Mouse (Mus musculus) stomach, embryonic 15.5 days (tissue): ENCODE data around the gene Gm17416. TPM values are rescaled to one million over a fixed set of nuclear protein-coding genes. Genes with fewer than 3 reads are reported as not detected.

Source experiments
- ATAC-seq: fragments of 200-750 bp; cut with Nextera tagmentation; 2 replicates; pipeline ENCODE4 v1.8.0; 2017; ENCODE audit warnings: low read depth, moderate number of reproducible peaks, moderate TSS enrichment; ENCODE audit not compliant: insufficient read depth, low FRiP score
- H3K27ac ChIP-seq: fragments of 300-500 bp; sonication (generic); 2 replicates; pipeline ENCODE4 v1.5.1; 2015; ENCODE audit warnings: mild to moderate bottlenecking, inconsistent platforms
- H3K27me3 ChIP-seq: fragments of 300-500 bp; sonication (generic); replicated peaks from 2 replicates; pipeline ENCODE4 v1.6.1; 2015; ENCODE audit warnings: inconsistent platforms
- H3K36me3 ChIP-seq: fragments of 300-500 bp; sonication (generic); 2 replicates; pipeline ENCODE4 v1.6.1; 2015; ENCODE audit warnings: inconsistent platforms
- H3K4me1 ChIP-seq: fragments of 300-500 bp; sonication (generic); 2 replicates; pipeline ENCODE4 v1.6.1; 2015; ENCODE audit warnings: inconsistent platforms
- H3K4me2 ChIP-seq: fragments of 300-500 bp; sonication (generic); 2 replicates; pipeline ENCODE4 v1.6.1; 2015; ENCODE audit warnings: mild to moderate bottlenecking, inconsistent platforms
- H3K4me3 ChIP-seq: fragments of 300-500 bp; sonication (generic); replicated peaks from 2 replicates; pipeline ENCODE4 v1.5.1; 2015; ENCODE audit warnings: inconsistent platforms
- H3K9ac ChIP-seq: fragments of 300-500 bp; sonication (generic); 2 replicates; pipeline ENCODE4 v1.6.1; 2015; ENCODE audit warnings: inconsistent platforms
- H3K9me3 ChIP-seq: fragments of 300-500 bp; sonication (generic); 2 replicates; pipeline ENCODE4 v1.6.1; 2016; ENCODE audit warnings: inconsistent platforms
- WGBS: fragments of 180-500 bp; shearing (Covaris S2); methylation state at CpG from one replicate; pipeline ENCODE4 v1.1.7; 2015; 5-methylcytosine and 5-hydroxymethylcytosine counted together
- polyA plus RNA-seq: library from polyadenylated mRNA; unstranded; fragments of >200 nt; fragmentation: Nextera tagmentation; extraction: Ambion mirVana; gene quantifications from 2 replicates; pipeline ENCODE4 v1.2.1, GENCODE M21; 2015

The Gm17416 gene
- polyA plus RNA-seq = not detected in 2 replicates

GRCm38 (mm10) chr2:152569038-152569437 is at the start of gene Gm17416:
Gene Gm17416, plus strand, starts transcription at chr2:152569338.
- Histone ChIP-seq H3K36me3 (no peaks in the 10 kb centered on the region), H3K9me3 (no peaks in the 10 kb centered on the region), H3K4me1 (no peaks in the 10 kb centered on the region), H3K27me3 (no peaks in the 10 kb centered on the region), H3K9ac (no peak within 1 kb of the TSS), H3K27ac (no peak within 1 kb of the TSS), H3K4me3 (no peak within 1 kb of the TSS), H3K4me2 (no peak within 1 kb of the TSS)
- ATAC-seq = no peak
- 88% methylated on average over 5 of the region's 5 CpGs for WGBS

- no peaks in the 10 kb centered on the region for H3K4me1 ChIP-seq
- H3K27me3 ChIP-seq = no peaks in the 10 kb centered on the region
- 51% methylated on average over 13 of the region's 13 CpGs for WGBS
- H3K9ac ChIP-seq = no peak within 1 kb of the TSS
- no peak within 1 kb of the TSS for H3K4me2 ChIP-seq
- no peak within 1 kb of the TSS for H3K4me3 ChIP-seq
- no peaks in the 10 kb centered on the region for H3K36me3 ChIP-seq
- no peak within 1 kb of the TSS for H3K27ac ChIP-seq
- H3K9me3 ChIP-seq = no peaks in the 10 kb centered on the region
- no peak for ATAC-seq
Measured at GRCm38 (mm10) chr2:152539944-152540710, 29.0 kb upstream of the Gm17416 start, which contains the start of gene Defb29. Gene Defb29, minus strand, starts transcription at chr2:152540098.

- ATAC-seq = no peak
- Histone ChIP-seq H3K4me1 (no peaks in the 10 kb centered on the region), H3K36me3 (no peaks in the 10 kb centered on the region), H3K9ac (no peak overlapping the region), H3K9me3 (no peaks in the 10 kb centered on the region), H3K4me3 (no peak overlapping the region), H3K27ac (no peak overlapping the region), H3K4me2 (no peak overlapping the region), H3K27me3 (no peaks in the 10 kb centered on the region)
- 76% methylated on average over 9 of the region's 9 CpGs for WGBS
Measured at GRCm38 (mm10) chr2:152541979-152542378, 27.2 kb upstream of the Gm17416 start.

GRCm38 (mm10) chr2:152542897-152543296 is 26.2 kb upstream of the Gm17416 start:
- Histone ChIP-seq H3K9me3 (no peaks in the 10 kb centered on the region), H3K4me2 (no peak overlapping the region), H3K27me3 (no peaks in the 10 kb centered on the region), H3K4me1 (no peaks in the 10 kb centered on the region), H3K4me3 (no peak overlapping the region), H3K9ac (no peak overlapping the region), H3K27ac (no peak overlapping the region), H3K36me3 (no peaks in the 10 kb centered on the region)
- 84% methylated on average over 2 of the region's 2 CpGs for WGBS
- ATAC-seq = no peak

DNA sequence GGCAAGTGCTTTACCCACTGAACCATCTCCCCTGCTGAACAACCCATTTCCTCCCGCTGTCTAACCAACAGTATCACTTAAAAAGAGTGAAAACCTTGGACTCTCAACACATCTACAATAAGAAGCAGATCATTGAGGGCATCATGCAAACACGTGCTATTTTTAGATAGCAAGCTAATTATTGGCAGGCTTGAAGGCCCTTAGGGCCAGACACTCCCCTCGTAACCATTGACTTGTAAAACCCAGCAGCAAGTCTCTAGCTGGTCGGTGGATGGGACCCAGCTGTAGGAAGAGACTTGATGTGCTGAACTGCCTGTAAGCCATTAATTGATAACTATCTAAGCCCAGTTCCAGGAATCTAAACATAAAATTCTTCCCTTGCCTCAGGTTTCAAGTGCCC is 25.7 kb upstream of the Gm17416 start:
- no peaks in the 10 kb centered on the region for H3K9me3 ChIP-seq
- WGBS = 64% methylated on average over 4 of the region's 4 CpGs
- H3K27ac ChIP-seq = no peak overlapping the region
- no peaks in the 10 kb centered on the region for H3K27me3 ChIP-seq
- no peak overlapping the region for H3K4me2 ChIP-seq
- H3K4me1 ChIP-seq = no peaks in the 10 kb centered on the region
- H3K36me3 ChIP-seq = no peaks in the 10 kb centered on the region
- no peak overlapping the region for H3K9ac ChIP-seq
- no peak overlapping the region for H3K4me3 ChIP-seq
- ATAC-seq = no peak

DNA sequence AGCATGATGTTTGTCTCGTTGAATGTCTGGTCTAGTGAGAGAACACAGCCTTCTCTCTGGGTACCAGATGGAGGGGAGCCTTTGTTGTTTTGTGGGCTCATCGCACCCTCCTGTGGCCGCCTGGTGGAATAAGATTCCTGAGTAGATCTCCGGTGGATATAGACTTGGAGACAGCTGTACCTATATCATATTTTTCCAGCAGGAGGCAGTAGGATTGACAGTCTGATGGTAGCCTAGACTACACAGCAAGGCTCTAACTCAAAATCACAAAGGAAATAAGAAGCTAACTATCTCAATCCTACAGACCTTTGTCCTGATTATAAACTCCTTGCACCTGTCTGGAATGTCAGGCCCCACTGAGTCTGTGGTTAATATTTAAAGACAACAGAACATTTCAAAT is 24.4 kb upstream of the Gm17416 start:
- H3K4me2 ChIP-seq = no peak overlapping the region
- no peaks in the 10 kb centered on the region for H3K36me3 ChIP-seq
- no peak for ATAC-seq
- no peaks in the 10 kb centered on the region for H3K4me1 ChIP-seq
- no peaks in the 10 kb centered on the region for H3K9me3 ChIP-seq
- no peaks in the 10 kb centered on the region for H3K27me3 ChIP-seq
- H3K27ac ChIP-seq = no peak overlapping the region
- no peak overlapping the region for H3K4me3 ChIP-seq
- 14% methylated on average over 4 of the region's 4 CpGs for WGBS
- no peak overlapping the region for H3K9ac ChIP-seq

DNA sequence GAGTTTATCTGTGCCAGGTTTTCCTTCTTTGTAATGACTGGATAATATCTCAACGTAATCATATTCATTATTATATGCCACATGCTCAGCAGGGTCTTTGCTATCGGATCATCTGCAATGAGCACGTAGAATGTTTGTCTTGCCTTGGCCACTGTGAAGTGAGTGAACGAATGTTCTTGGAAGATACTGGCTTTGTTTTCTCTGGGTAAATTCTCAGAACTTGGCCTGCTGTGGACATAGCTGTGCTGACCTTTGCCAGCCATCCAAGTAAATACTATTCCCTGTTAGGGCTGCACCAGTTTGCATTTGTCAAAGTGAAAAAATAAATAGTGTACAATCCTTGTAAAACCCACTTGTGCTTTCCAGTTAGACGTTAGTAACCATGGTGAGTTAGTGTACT is 21.0 kb upstream of the Gm17416 start:
- WGBS = 45% methylated on average over 5 of the region's 5 CpGs
- H3K4me3 ChIP-seq = no peak overlapping the region
- no peaks in the 10 kb centered on the region for H3K36me3 ChIP-seq
- H3K4me1 ChIP-seq = no peaks in the 10 kb centered on the region
- H3K4me2 ChIP-seq = no peak overlapping the region
- H3K27me3 ChIP-seq = no peaks in the 10 kb centered on the region
- no peak overlapping the region for H3K9ac ChIP-seq
- H3K27ac ChIP-seq = no peak overlapping the region
- no peak for ATAC-seq
- no peaks in the 10 kb centered on the region for H3K9me3 ChIP-seq

DNA sequence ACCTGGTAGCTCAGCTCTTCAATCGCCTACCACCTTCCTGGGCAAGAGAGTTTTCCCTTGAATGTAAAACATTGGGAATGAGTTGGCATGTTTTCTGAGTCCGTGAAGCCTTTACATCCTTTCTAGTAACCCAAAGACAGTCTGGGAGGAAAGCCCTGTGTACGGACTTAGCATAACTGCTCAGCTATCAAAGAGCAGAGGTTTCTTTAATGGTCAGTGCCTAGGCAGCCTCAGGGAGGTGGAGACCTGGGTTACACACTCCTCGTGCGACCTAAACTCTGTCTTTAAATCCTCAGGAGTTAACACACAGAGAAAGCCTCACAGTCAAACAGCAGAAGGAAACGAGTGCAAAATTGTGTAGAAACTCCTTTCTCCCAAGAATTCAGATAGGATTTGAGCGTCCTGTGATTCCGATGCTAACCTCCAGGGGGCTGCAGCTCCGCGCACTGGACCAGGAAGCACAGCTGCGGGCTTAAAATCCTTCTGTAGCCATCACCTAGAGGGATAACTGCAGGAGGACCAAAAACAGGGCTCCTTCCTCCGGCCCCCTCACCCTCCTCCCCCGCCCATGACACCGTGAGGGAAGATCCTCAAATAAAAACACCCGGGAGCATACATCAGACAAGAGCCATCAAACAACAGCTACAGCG is 15.2 kb upstream of the Gm17416 start:
- Histone ChIP-seq H3K27ac (no peak overlapping the region), H3K9ac (no peak overlapping the region), H3K27me3 (no peaks in the 10 kb centered on the region), H3K4me2 (peak overlapping the region; percentile 45), H3K4me3 (no peak overlapping the region), H3K4me1 (no peaks in the 10 kb centered on the region), H3K9me3 (no peaks in the 10 kb centered on the region), H3K36me3 (no peaks in the 10 kb centered on the region)
- WGBS = 9% methylated on average over 16 of the region's 16 CpGs
- no peak for ATAC-seq

GRCm38 (mm10) chr2:152556655-152557054 is 12.5 kb upstream of the Gm17416 start:
- WGBS = 83% methylated on average over 7 of the region's 7 CpGs
- Histone ChIP-seq H3K4me3 (no peak overlapping the region), H3K27me3 (no peaks in the 10 kb centered on the region), H3K27ac (no peak overlapping the region), H3K4me1 (no peaks in the 10 kb centered on the region), H3K4me2 (no peak overlapping the region), H3K9ac (no peak overlapping the region), H3K36me3 (no peaks in the 10 kb centered on the region), H3K9me3 (no peaks in the 10 kb centered on the region)
- ATAC-seq = no peak

GRCm38 (mm10) chr2:152569881-152570280 is 743 bp downstream of the Gm17416 start:
- Histone ChIP-seq H3K4me1 (no peaks in the 10 kb centered on the region), H3K27me3 (no peaks in the 10 kb centered on the region), H3K36me3 (no peaks in the 10 kb centered on the region), H3K27ac (no peak overlapping the region), H3K4me2 (no peak overlapping the region), H3K4me3 (no peak overlapping the region), H3K9ac (no peak overlapping the region), H3K9me3 (no peaks in the 10 kb centered on the region)
- 65% methylated on average over 4 of the region's 4 CpGs for WGBS
- ATAC-seq = no peak

GRCm38 (mm10) chr2:152570313-152570712 is 1.2 kb downstream of the Gm17416 start:
- Histone ChIP-seq H3K4me3 (no peak overlapping the region), H3K4me1 (no peaks in the 10 kb centered on the region), H3K9ac (no peak overlapping the region), H3K27me3 (no peaks in the 10 kb centered on the region), H3K27ac (no peak overlapping the region), H3K36me3 (no peaks in the 10 kb centered on the region), H3K9me3 (no peaks in the 10 kb centered on the region), H3K4me2 (no peak overlapping the region)
- WGBS = 47% methylated on average over 6 of the region's 6 CpGs
- ATAC-seq = no peak

- no peaks in the 10 kb centered on the region for H3K36me3 ChIP-seq
- ATAC-seq = no peak
- 62% methylated on average over 11 of the region's 11 CpGs for WGBS
- no peaks in the 10 kb centered on the region for H3K4me1 ChIP-seq
- H3K9ac ChIP-seq = no peak within 1 kb of the TSS
- H3K27ac ChIP-seq = no peak within 1 kb of the TSS
- H3K27me3 ChIP-seq = no peaks in the 10 kb centered on the region
- no peak within 1 kb of the TSS for H3K4me2 ChIP-seq
- no peak within 1 kb of the TSS for H3K4me3 ChIP-seq
- H3K9me3 ChIP-seq = no peaks in the 10 kb centered on the region
Measured at GRCm38 (mm10) chr2:152572114-152572794, 3.1 kb downstream of the Gm17416 start, which contains the start of gene Defb21. Gene Defb21, plus strand, starts transcription at chr2:152572744.
